11 mouse cellular contexts compared by ENCODE assay signal in the genomic region with DNA sequence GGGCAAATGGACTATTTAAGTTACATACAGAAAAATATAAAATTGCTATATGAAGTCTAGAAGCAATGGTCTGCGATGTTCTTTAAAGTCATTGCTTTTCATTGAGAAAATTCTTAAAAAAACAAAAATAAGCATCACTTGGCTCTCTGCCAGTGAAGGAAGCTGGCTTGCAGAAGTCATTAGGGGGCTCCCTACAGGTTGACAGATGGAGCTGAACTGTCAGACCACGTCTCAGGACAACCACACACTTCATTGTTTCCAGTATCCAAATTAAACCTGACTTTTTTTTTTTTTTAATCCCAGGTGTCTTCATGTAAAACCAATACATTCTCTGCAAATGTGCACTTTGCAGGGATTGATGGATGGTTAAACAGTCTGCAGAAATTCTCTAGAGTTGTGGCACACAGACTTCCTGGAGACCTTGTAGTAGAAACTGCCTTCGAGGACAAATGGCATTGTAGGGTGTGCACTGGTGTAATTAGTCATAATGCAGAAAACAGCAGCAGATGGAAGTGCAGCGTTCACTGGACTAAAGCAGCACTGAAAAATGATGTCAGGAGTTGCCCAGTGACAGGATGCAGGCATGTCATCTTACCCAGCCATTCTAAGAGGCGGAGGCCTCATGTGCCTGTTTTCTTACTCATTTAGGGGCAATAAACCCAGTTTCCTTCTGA.
DNase-seq lines count a peak whose midpoint lies in the region.
"Had no signal": no experiment of that assay in that cellular context is flagged by ENCODE, and none has a peak within 500 bp of the region (broad histone marks: within the 10 kb centered on the region; RNA-seq: fewer than 3 reads in every experiment).

No protein-coding gene starts in this region.

- intact Hi-C loops in left cerebral cortex, postnatal 4 days (cut with DNase I): no loop called here
- intact Hi-C loops in left cerebral cortex, postnatal 36 days (cut with DNase I): no loop called here

- DNase-seq in adrenal gland, postnatal 14 days: peak; percentile 4
- DNase-seq in adrenal gland, postnatal 25 days: no peak
- DNase-seq in left cerebral cortex, postnatal 4 days: peak; percentile 13
- DNase-seq in left cerebral cortex, postnatal 36 days (ENCODE audit: low spot score in 2 of 2): no peak
- DNase-seq in retina, postnatal 1 day: peak; percentile 11
- no peak for DNase-seq in retina, embryonic 14.5 days (ENCODE audit: low spot score)
- no peak for DNase-seq in ovary, postnatal 14 days (ENCODE audit: low spot score)
- DNase-seq in layer of hippocampus, postnatal 10 days (ENCODE audit: low spot score in 2 of 2): no peak
- DNase-seq: heart, postnatal 14 days; kidney, postnatal 4 days; right cerebral cortex, adult 18-20 months had no signal

Comparison
In these comparisons a context has a peak if more than half of its experiments do, and no peak if none do; other contexts are left out.
1. DNase-seq: peak in adrenal gland, postnatal 14 days (single experiment), left cerebral cortex, postnatal 4 days (single experiment) and retina, postnatal 1 day (single experiment); none in adrenal gland, postnatal 25 days (single experiment), left cerebral cortex, postnatal 36 days (0 of 2), retina, embryonic 14.5 days (single experiment), ovary, postnatal 14 days (single experiment) and layer of hippocampus, postnatal 10 days (0 of 2).